Mouse (Mus musculus): ENCODE measurements around the gene Spsb4. TPM values are rescaled to one million over a fixed set of nuclear protein-coding genes. Genes with fewer than 3 reads are reported as not detected.

The Spsb4 gene
- total and polyA plus RNA-seq, 2 experiments from 2014 or later, result 31.8 to 36.4 TPM

DNA sequence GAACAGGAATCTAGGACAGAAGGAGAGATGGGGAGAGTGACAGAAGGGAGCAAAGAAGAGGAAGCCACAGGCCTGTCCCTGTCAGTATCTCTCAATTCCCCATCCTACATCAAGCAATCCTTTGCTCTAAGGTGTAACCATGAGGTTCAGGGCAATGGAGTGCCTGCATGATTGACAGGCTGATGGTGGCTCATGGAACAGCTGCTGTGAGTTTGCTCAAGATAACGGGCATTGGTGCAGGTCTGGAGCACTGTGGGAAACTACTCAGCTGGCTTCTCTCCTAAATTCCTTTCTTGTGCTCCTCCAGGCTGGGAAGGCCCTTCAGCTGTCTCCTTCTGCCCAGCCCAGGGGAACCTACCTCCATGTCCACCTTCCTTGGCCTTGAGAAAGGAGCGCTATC, 109.9 kb downstream of the Spsb4 start:
- no peak for ATAC-seq (ENCODE audit: insufficient read depth, low read depth)
- no peak for TF ChIP-seq CTCF (IDR thresholded peaks at IDR 0.05; ENCODE audit: low read depth)
- no peak for TF ChIP-seq EP300 (IDR thresholded peaks at IDR 0.05; ENCODE audit: low read depth)
- no peaks in the 10 kb centered on the region for H3K4me1 ChIP-seq (ENCODE audit: control insufficient read depth, insufficient read depth)
- no peak overlapping the region for H3K4me2 ChIP-seq (ENCODE audit: low read depth, low read length)
- H3K27me3 ChIP-seq (ENCODE audit: control insufficient read depth, insufficient read depth, low read length), result no peaks in the 10 kb centered on the region
- no peaks in the 10 kb centered on the region for H3K9me3 ChIP-seq (replicated peaks; ENCODE audit: control insufficient read depth, low read length)
- no peak overlapping the region for H3K27ac ChIP-seq (ENCODE audit: low read depth)
- H3K36me3 ChIP-seq (replicated peaks; ENCODE audit: control insufficient read depth, insufficient read depth, low read length), result no peaks in the 10 kb centered on the region
- no peak overlapping the region for H3K9ac ChIP-seq (replicated peaks; ENCODE audit: low read depth, low read length)
- H3K4me3 ChIP-seq (ENCODE audit: low read depth, low read length), result no peak overlapping the region
- 60% methylated on average over 2 of the region's 2 CpGs for WGBS
- DNase-seq (ENCODE audit: low spot score), result no peak

- no peak overlapping the region for H3K4me2 ChIP-seq (ENCODE audit: low read depth, low read length)
- H3K4me3 ChIP-seq (ENCODE audit: low read depth, low read length), result no peak overlapping the region
- no peak overlapping the region for H3K9ac ChIP-seq (replicated peaks; ENCODE audit: low read depth, low read length)
- DNase-seq (ENCODE audit: low spot score) (no peak), ATAC-seq (ENCODE audit: insufficient read depth, low read depth) (no peak)
- no peaks in the 10 kb centered on the region for H3K4me1 ChIP-seq (ENCODE audit: control insufficient read depth, insufficient read depth)
- no peak overlapping the region for H3K27ac ChIP-seq (ENCODE audit: low read depth)
- no peak for TF ChIP-seq EP300 (IDR thresholded peaks at IDR 0.05; ENCODE audit: low read depth)
- no peak for TF ChIP-seq CTCF (IDR thresholded peaks at IDR 0.05; ENCODE audit: low read depth)
- H3K27me3 ChIP-seq (ENCODE audit: control insufficient read depth, insufficient read depth, low read length), result no peaks in the 10 kb centered on the region
- H3K9me3 ChIP-seq (replicated peaks; ENCODE audit: control insufficient read depth, low read length), result no peaks in the 10 kb centered on the region
- 85% methylated on average over 7 of the region's 7 CpGs for WGBS
- H3K36me3 ChIP-seq (replicated peaks; ENCODE audit: control insufficient read depth, insufficient read depth, low read length), result no peaks in the 10 kb centered on the region
Measured at GRCm38 (mm10) chr9:96904360-96905355, 114.0 kb downstream of the Spsb4 start.

DNA sequence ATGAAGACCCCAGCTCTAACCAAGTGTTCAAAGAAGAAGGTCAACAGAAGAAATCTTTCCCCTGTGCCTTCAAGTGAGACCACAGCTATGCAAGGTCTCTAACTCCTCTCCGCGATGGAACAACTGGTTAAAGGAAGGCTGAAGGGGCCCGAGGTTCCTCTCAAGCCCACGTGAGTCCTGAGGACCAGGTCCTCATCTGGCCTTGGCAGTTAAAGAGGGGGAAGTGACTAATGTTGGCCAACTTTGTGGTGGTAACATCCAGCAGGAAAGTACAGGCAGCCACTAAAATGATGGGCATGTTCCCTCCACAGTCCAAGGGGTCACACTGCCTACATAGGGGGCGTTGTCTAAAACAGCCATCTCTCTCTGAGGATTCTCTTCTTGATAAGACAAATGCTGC, 118.9 kb downstream of the Spsb4 start:
- Histone ChIP-seq H3K9ac (replicated peaks; ENCODE audit: low read depth, low read length) (no peak overlapping the region), H3K4me1 (ENCODE audit: control insufficient read depth, insufficient read depth) (no peaks in the 10 kb centered on the region), H3K36me3 (replicated peaks; ENCODE audit: control insufficient read depth, insufficient read depth, low read length) (no peaks in the 10 kb centered on the region), H3K4me3 (ENCODE audit: low read depth, low read length) (no peak overlapping the region), H3K4me2 (ENCODE audit: low read depth, low read length) (no peak overlapping the region), H3K27me3 (ENCODE audit: control insufficient read depth, insufficient read depth, low read length) (no peaks in the 10 kb centered on the region), H3K27ac (ENCODE audit: low read depth) (no peak overlapping the region), H3K9me3 (replicated peaks; ENCODE audit: control insufficient read depth, low read length) (no peaks in the 10 kb centered on the region)
- ATAC-seq (ENCODE audit: insufficient read depth, low read depth) (no peak), DNase-seq (ENCODE audit: low spot score) (no peak)
- 66% methylated on average over 5 of the region's 5 CpGs for WGBS
- TF ChIP-seq CTCF (IDR thresholded peaks at IDR 0.05; ENCODE audit: low read depth), result no peak

GRCm38 (mm10) chr9:96899004-96899403, 119.6 kb downstream of the Spsb4 start:
- Histone ChIP-seq H3K9ac (replicated peaks; ENCODE audit: low read depth, low read length) (no peak overlapping the region), H3K4me1 (ENCODE audit: control insufficient read depth, insufficient read depth) (no peaks in the 10 kb centered on the region), H3K9me3 (replicated peaks; ENCODE audit: control insufficient read depth, low read length) (no peaks in the 10 kb centered on the region), H3K4me2 (ENCODE audit: low read depth, low read length) (no peak overlapping the region), H3K36me3 (replicated peaks; ENCODE audit: control insufficient read depth, insufficient read depth, low read length) (no peaks in the 10 kb centered on the region), H3K27me3 (ENCODE audit: control insufficient read depth, insufficient read depth, low read length) (no peaks in the 10 kb centered on the region), H3K4me3 (ENCODE audit: low read depth, low read length) (no peak overlapping the region), H3K27ac (ENCODE audit: low read depth) (no peak overlapping the region)
- TF ChIP-seq CTCF (IDR thresholded peaks at IDR 0.05; ENCODE audit: low read depth) (no peak), EP300 (IDR thresholded peaks at IDR 0.05; ENCODE audit: low read depth) (no peak)
- ATAC-seq (ENCODE audit: insufficient read depth, low read depth), result no peak
- no peak for DNase-seq (ENCODE audit: low spot score)

GRCm38 (mm10) chr9:96896690-96897089, 122.0 kb downstream of the Spsb4 start:
- no peak overlapping the region for H3K27ac ChIP-seq (ENCODE audit: low read depth)
- H3K9me3 ChIP-seq (replicated peaks; ENCODE audit: control insufficient read depth, low read length), result no peaks in the 10 kb centered on the region
- H3K4me1 ChIP-seq (ENCODE audit: control insufficient read depth, insufficient read depth), result no peaks in the 10 kb centered on the region
- no peak for DNase-seq (ENCODE audit: low spot score)
- H3K9ac ChIP-seq (replicated peaks; ENCODE audit: low read depth, low read length), result no peak overlapping the region
- no peaks in the 10 kb centered on the region for H3K27me3 ChIP-seq (ENCODE audit: control insufficient read depth, insufficient read depth, low read length)
- 86% methylated on average over 1 of the region's 1 CpGs for WGBS
- H3K36me3 ChIP-seq (replicated peaks; ENCODE audit: control insufficient read depth, insufficient read depth, low read length), result no peaks in the 10 kb centered on the region
- no peak overlapping the region for H3K4me2 ChIP-seq (ENCODE audit: low read depth, low read length)
- no peak for ATAC-seq (ENCODE audit: insufficient read depth, low read depth)
- H3K4me3 ChIP-seq (ENCODE audit: low read depth, low read length), result no peak overlapping the region
- TF ChIP-seq EP300 (IDR thresholded peaks at IDR 0.05; ENCODE audit: low read depth) (no peak), CTCF (IDR thresholded peaks at IDR 0.05; ENCODE audit: low read depth) (no peak)

All from heart, postnatal 0 days (tissue).